Mouse (Mus musculus) bone marrow, adult 2 months (tissue): ENCODE measurements at regions not wholly inside any gene's neighbourhood (a gene's known extent, or its start where the extent isn't known, plus 50 kb on each side); places are given as distances from the start of the nearest gene placed in this dataset.

ENCODE experiments used
- CTCF ChIP-seq: fragments of 200-500 bp; IDR thresholded peaks from 2 replicates; pipeline ENCODE4 v1.5.1; 2011; ENCODE audit warnings: low read length, control low read depth; ENCODE audit not compliant: control insufficient read depth, insufficient read depth
- POLR2A ChIP-seq: fragments of 200-500 bp; IDR thresholded peaks from 2 replicates; pipeline ENCODE4 v1.6.1; 2011; ENCODE audit warnings: low read depth, mild to moderate bottlenecking, control low read depth, low read length, borderline replicate concordance; ENCODE audit not compliant: control insufficient read depth

- TF ChIP-seq CTCF = no peak
- TF ChIP-seq POLR2A = no peak
Observed at GRCm38 (mm10) chr2:74956129-74956450, 130.5 kb downstream of the Mtx2 start.
